Mouse (Mus musculus) kidney, postnatal 14 days (tissue): ENCODE data around the gene Olfr1018.

Experiments
- DNase-seq: peaks from one replicate; pipeline ENCODE4 v3.0.0; 2022; ENCODE audit warnings: mixed read lengths

Gene Olfr1018

GRCm38 (mm10) chr2:85818179-85818578, at the start of gene Olfr1018:
Gene Olfr1018, plus strand, starts transcription at chr2:85818479.
- DNase-seq, result no peak

GRCm38 (mm10) chr2:85772413-85772812, 45.9 kb upstream of the Olfr1018 start, which contains the start of gene Olfr1014:
Gene Olfr1014, plus strand, starts transcription at chr2:85772713.
- DNase-seq, result no peak

- no peak for DNase-seq
Measured at GRCm38 (mm10) chr2:85781717-85782116, 36.6 kb upstream of the Olfr1018 start, which contains the start of gene Olfr1015. Gene Olfr1015, plus strand, starts transcription at chr2:85782017.

GRCm38 (mm10) chr2:85792331-85792730, 25.9 kb upstream of the Olfr1018 start:
- DNase-seq, result no peak

GRCm38 (mm10) chr2:85802444-85802843, 15.8 kb upstream of the Olfr1018 start, which contains the start of gene Olfr1016:
Gene Olfr1016, minus strand, starts transcription at chr2:85802544.
- DNase-seq, result no peak

- no peak for DNase-seq
Measured at GRCm38 (mm10) chr2:85804501-85804900, 13.8 kb upstream of the Olfr1018 start.

- DNase-seq, result no peak
Measured at GRCm38 (mm10) chr2:85845383-85845782, 27.1 kb downstream of the Olfr1018 start, which contains the start of gene Olfr1019. Gene Olfr1019, minus strand, starts transcription at chr2:85845483.

- no peak for DNase-seq
Measured at GRCm38 (mm10) chr2:85846730-85847129, 28.5 kb downstream of the Olfr1018 start, which contains the start of gene Olfr1020. Gene Olfr1020, plus strand, starts transcription at chr2:85847030.

- no peak for DNase-seq
Measured at GRCm38 (mm10) chr2:85868294-85868693, 50.0 kb downstream of the Olfr1018 start, which contains the start of gene Olfr1022. Gene Olfr1022, plus strand, starts transcription at chr2:85868594.
